Mouse (Mus musculus) adrenal gland, adult 2 months (tissue): Measurements from ENCODE around the gene Stox2. TPM values are rescaled to one million over a fixed set of nuclear protein-coding genes. Genes with fewer than 3 reads are reported as not detected.

Source experiments
- DNase-seq: peaks from one replicate; pipeline ENCODE4 v3.0.0; 2021
- polyA plus RNA-seq: library from polyadenylated mRNA; depleted of rRNA; stranded (reverse); fragments of >200 nt; gene quantifications from 2 replicates; pipeline ENCODE4 v1.2.3, GENCODE M21; 2012; rRNA removed
- total RNA-seq, 2 experiments: library from RNA; stranded (reverse); gene quantifications; 2 replicates each; pipeline ENCODE4 v1.2.3; 2021

The Stox2 gene
- total and polyA plus RNA-seq, 3 experiments, result 3.6 to 12.4 (median 9.6) TPM

DNA sequence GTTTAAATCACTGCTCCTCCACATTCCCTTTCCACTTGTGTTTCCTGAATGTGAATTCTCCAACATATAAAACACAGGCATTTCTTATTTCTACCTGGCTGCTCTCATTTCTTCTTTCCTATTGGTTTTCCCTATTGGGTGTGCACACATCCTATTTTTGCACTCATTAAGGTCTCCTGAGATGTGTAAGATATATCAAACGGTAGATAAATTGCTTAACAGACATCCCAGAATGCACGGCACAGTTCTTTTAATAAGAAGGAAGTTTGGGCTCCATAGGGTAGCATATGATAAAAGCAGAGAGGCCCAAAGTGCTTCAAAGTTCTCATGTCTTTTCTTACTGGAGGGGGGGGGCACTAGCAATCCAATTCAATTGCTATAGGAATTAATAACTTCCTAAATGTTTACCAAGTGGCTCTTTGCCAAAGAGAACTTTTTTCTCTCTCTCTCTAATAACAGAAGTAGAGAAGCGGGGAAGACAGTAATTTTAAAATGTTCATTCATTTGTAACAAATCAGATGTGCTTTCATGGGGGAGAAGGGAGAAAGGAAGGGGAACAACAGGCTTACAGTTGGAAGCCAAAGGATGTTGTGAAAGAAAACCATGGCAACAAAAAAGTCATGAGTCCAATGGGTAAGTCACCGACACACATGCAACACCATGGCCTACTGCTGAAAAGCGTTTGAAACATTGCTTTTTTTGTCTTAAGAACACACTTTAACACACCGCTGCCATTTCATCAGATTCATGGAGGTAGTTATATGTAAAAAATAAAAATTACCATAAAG, 263.2 kb downstream of the Stox2 start:
- no peak for DNase-seq

- no peak for DNase-seq
Measured at GRCm38 (mm10) chr8:47182292-47182691, 263.9 kb downstream of the Stox2 start.

- DNase-seq, result no peak
Measured at GRCm38 (mm10) chr8:47181032-47181698, 265.0 kb downstream of the Stox2 start.

- no peak for DNase-seq
Measured at GRCm38 (mm10) chr8:47180181-47180580, 266.0 kb downstream of the Stox2 start.

GRCm38 (mm10) chr8:47178785-47179184, 267.4 kb downstream of the Stox2 start:
- no peak for DNase-seq

DNA sequence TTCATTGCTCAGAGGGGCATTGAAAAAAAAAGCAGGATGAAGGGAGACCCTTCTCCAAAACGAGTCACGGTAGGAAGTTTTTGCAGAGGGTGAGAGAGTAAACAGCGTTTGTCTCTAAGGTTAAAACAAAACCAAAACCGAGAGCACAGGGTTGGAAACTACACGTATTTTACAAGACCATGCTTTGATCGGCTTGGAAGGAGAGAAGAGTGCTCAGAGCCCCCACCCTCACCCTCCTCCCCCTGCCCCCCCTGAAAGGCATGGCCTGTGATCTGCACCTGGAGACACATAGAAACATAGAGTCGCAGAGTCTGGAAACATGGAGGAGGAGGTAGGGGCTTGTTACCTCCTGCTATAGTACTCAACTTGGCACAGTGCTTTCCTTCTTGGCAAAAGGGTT, 272.3 kb downstream of the Stox2 start:
- DNase-seq, result no peak

GRCm38 (mm10) chr8:47172848-47173247, 273.3 kb downstream of the Stox2 start:
- DNase-seq, result no peak

DNA sequence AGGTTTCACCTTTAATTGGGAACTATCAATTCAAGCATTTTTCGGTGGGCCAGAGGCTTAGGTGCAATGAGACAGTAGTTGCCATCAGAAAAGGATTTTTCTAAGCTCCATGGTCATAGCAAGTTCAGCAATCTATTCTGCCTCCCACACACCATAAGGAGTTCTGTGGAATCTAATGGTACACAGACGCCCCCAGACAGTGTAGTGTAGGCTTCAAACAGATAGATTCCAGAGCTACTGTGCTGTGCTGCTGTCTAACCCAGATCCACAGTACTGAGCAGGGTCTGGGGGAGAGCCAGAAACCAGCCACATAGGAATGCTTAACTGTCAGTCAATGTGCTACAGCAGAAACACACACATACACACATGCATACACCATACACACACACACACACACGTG, 285.5 kb downstream of the Stox2 start:
- DNase-seq, result no peak

DNA sequence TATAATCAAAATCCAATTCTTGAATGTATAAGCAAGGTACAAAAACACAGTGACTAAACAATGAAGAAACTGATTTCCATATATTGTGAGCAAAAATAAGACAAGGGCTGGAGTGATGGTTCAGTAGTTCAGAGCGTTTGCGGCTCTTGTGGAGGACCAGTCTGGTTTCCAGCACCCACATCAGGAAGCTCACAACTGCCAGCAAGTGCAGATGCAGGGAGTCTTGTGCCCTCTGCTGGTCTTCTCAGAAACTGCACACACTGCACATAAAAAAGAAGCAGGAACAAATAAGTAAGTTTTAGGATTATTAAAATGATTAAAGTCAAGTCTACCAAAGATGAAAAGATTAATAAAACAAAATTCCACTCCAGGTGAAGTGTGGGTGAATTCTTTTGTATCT, 291.6 kb downstream of the Stox2 start:
- no peak for DNase-seq

DNA sequence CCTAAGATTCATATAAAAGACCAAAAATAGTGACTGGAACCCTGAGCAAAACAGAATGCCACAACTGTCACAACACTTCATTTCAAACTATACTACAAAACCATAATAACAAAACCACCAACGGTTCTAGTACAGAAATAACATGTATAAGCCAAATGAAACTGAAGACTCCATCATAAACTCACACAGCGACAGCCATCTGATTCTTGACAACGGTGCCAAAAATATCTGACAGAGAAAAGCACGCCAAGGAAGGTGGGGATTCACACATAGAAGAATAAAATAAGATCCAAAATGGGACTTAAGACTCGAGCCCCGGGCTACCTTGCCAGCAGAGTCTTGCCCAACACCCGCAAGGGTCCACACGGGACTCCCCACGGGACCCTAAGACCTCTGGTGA, 300.9 kb downstream of the Stox2 start:
- DNase-seq, result no peak

- no peak for DNase-seq
Measured at GRCm38 (mm10) chr8:47136047-47136446, 310.1 kb downstream of the Stox2 start.

DNA sequence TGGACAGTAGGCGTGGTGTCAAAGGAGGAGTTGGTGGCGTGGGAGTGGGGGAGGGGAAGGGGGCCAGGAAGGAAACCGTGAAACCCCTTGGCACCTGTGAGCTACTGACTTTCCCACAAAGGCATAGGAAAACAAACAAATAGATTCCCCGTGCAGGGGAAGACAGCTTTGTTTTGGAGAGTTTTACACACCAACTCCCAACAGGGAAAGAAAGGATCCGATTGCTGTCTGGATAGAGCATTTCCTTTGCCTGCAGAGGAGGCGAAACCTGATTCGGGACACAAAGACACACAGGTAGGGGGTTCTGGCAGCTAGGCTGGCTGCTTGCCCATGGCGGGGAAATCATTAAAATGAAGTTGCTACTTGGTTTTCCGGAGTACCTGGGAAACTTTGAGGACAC, 310.6 kb downstream of the Stox2 start:
- no peak for DNase-seq

GRCm38 (mm10) chr8:47134736-47135135, 311.4 kb downstream of the Stox2 start:
- DNase-seq, result no peak

- no peak for DNase-seq
Measured at GRCm38 (mm10) chr8:47133381-47133780, 312.8 kb downstream of the Stox2 start.

Other genes starting within 250 kb of the Stox2 start
- 10 to 100 TPM; 36.5 to 37.0 TPM for gene Trappc11, start 87.1 kb upstream of the Stox2 start, total RNA-seq
- 12.9 and 16.1 TPM in 2 replicates for gene Trappc11, start 87.1 kb upstream of the Stox2 start, polyA plus RNA-seq
- gene Rwdd4a, start 87.3 kb upstream of the Stox2 start, total RNA-seq, result 10 to 100 TPM; 54.4 to 55.5 TPM
- gene Rwdd4a, start 87.3 kb upstream of the Stox2 start, polyA plus RNA-seq, result 31.4 and 31.5 TPM in 2 replicates
- gene Ing2, start 229.2 kb upstream of the Stox2 start, total RNA-seq, result 10 to 100 TPM; 20.0 to 24.9 TPM
- 1.7 and 1.9 TPM in 2 replicates for gene Ing2, start 229.2 kb upstream of the Stox2 start, polyA plus RNA-seq